Mouse (Mus musculus) embryonic fibroblast, embryonic 13.5 days (primary cell): ENCODE measurements around the gene Rbm26.

Experiments used
- CTCF ChIP-seq: IDR thresholded peaks from 2 replicates; pipeline ENCODE4 v1.5.1; 2011; ENCODE audit warnings: mild to moderate bottlenecking, control low read depth, low read length, moderate library complexity, borderline replicate concordance; ENCODE audit not compliant: insufficient read depth
- POLR2A ChIP-seq: IDR thresholded peaks from 2 replicates; pipeline ENCODE4 v1.6.1; 2011; ENCODE audit warnings: low read depth, mild to moderate bottlenecking, control low read depth, low read length, moderate library complexity

DNA sequence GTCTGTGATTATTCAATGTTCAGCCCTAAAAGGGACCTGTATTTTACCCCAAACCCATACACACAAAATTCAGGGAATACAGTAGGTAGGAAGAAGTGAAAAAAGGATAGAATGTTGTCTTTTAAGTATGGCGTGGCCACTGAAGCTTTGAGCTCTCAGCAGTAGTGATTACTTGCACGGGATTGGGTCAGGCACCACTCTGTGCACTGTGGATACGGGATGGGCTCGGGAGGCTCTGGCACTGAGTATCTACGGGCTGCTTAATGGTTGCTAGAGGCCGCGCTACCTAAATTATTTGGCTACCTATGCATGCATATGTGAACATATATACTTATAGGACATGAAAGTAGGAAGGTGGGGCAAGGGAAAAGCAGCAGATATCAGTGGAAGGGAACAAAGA, 78.3 kb downstream of the Rbm26 start:
- TF ChIP-seq POLR2A = no peak
- TF ChIP-seq CTCF = no peak
